Mouse (Mus musculus): ENCODE data around the gene Ncoa4. TPM values are rescaled to one million over a fixed set of nuclear protein-coding genes. Genes with fewer than 3 reads are reported as not detected.
"Not testable (repeated sequence)": the region's sequence is repeated elsewhere in the genome, so short reads cannot be mapped to it uniquely, and the experiment has no call there.

The Ncoa4 gene
- total and polyA plus RNA-seq, 3 experiments, result 54.5 to 64.6 (median 57.9) TPM

DNA sequence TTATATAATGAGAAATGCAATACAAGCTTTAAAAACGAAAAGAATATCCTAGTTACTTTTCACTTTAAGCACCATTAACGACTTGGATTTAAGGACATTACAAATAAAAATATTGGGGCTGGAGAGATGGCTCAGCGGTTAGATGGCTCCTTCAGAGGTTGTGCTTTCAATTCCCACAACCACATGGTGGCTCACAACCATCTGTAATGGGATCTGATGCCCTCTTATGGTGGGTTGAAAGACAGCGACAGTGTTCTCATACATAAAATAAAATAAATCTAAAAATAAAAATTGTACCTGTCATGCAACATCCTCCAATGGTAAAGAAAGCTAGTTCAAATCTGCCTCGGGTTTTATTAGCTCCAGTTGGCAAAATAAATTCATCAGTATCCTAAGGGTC, 33.9 kb downstream of the Ncoa4 start:
- peak; percentile 22; the same call in 1 of the 2 replicates for TF ChIP-seq RAD21 (IDR thresholded peaks at IDR 0.05; ENCODE audit: low read depth, low read length)
- 0 out of 2 replicates have a peak, but pooled peaks have one; percentile 9 for TF ChIP-seq ZC3H11A (IDR thresholded peaks at IDR 0.05; ENCODE audit: low read depth, low read length)
- peak; percentile 20 to 66 (median 26); a peak in 5 of 6 replicates for TF ChIP-seq CTCF (IDR thresholded peaks at IDR 0.05 in 2 of 3, conservative IDR thresholded peaks at IDR 0.05 in 1 of 3; ENCODE audit: control insufficient read depth in 1 of 3, insufficient read depth in 1 of 3, low read depth in 2 of 3, low read length in 3 of 3, poor library complexity in 1 of 3, severe bottlenecking in 1 of 3)
- peak; percentile 45; the same call in 1 of the 2 replicates for TF ChIP-seq SIN3A (IDR thresholded peaks at IDR 0.05; ENCODE audit: low read length)
- 0 out of 2 replicates have a peak, but pooled peaks have one; percentile 3 for TF ChIP-seq ZNF384 (IDR thresholded peaks at IDR 0.05; ENCODE audit: low read depth, low read length)
- TF ChIP-seq SMC3 (IDR thresholded peaks at IDR 0.05; ENCODE audit: low read depth, low read length), result peak; percentile 50
- TF ChIP-seq MYC (IDR thresholded peaks at IDR 0.05; ENCODE audit: low read depth, low read length), result 0 out of 2 replicates have a peak, but pooled peaks have one; percentile 37
- TF ChIP-seq MXI1 (IDR thresholded peaks at IDR 0.05; ENCODE audit: low read depth, low read length), result peak; percentile 44; the same call in 1 of the 2 replicates

DNA sequence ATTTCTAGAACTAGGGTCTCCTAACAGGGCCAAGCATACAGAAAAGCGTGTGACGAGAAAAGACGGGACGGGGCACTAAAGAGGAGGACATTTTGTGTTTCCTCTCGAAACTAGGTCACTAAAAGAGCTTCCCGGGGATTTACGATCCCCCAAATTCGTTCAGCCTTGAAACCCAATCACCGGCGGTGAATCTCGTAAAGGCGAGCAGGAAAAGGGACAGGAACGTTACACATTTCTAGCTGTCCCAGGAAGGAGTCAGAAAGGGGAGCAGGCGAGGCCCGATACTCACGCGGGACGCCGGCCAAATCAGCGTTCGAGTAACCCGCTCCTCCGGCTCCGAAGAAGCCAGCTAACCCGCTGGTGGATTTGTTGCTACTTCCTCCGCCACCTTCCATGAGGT, 41.7 kb downstream of the Ncoa4 start:
- Histone ChIP-seq H3K36me3 (ENCODE audit: control insufficient read depth in 1 of 2, insufficient read depth in 2 of 2, low read length in 2 of 2) (peaks cover 28 to 46% of the 10 kb centered on the region in 2 experiments), H3K27me3 (ENCODE audit: control insufficient read depth in 1 of 2, insufficient read depth in 2 of 2, low read length in 2 of 2) (no peaks in the 10 kb centered on the region), H3K4me1 (ENCODE audit: control insufficient read depth in 1 of 2, insufficient read depth in 2 of 2, low read length in 2 of 2) (peaks cover 13 to 19% of the 10 kb centered on the region in 2 experiments), H3K9ac (ENCODE audit: control insufficient read depth, low read depth, low read length, poor library complexity, severe bottlenecking) (peak overlapping the region; percentile 100), H3K27ac (ENCODE audit: control insufficient read depth, low read depth, low read length) (peak overlapping the region; percentile 87), H3K79me2 (ENCODE audit: control insufficient read depth, insufficient read depth, low read length, poor library complexity) (peaks cover 67% of the 10 kb centered on the region), H3K4me3 (ENCODE audit: control insufficient read depth in 1 of 2, insufficient read depth in 1 of 2, low read depth in 2 of 2, low read length in 2 of 2) (peak overlapping the region; percentile 98 to 100), H3K9me3 (replicated peaks; ENCODE audit: insufficient read depth, low read length) (no peaks in the 10 kb centered on the region)
- peak; percentile 66 for DNase-seq (ENCODE audit: low read depth, low spot score)
- TF ChIP-seq SMC3 (IDR thresholded peaks at IDR 0.05; ENCODE audit: low read depth, low read length) (no peak), EP300 (IDR thresholded peaks at IDR 0.05; ENCODE audit: low read depth in 1 of 2, low read length in 2 of 2) (no peak), SIN3A (IDR thresholded peaks at IDR 0.05; ENCODE audit: low read length) (peak; percentile 82; the same call in 1 of the 2 replicates), JUND (IDR thresholded peaks at IDR 0.05; ENCODE audit: low read depth, low read length) (no peak), ZKSCAN1 (IDR thresholded peaks at IDR 0.05; ENCODE audit: low read depth, low read length) (no peak), USF2 (IDR thresholded peaks at IDR 0.05; ENCODE audit: borderline replicate concordance in 1 of 2, insufficient read depth in 1 of 2, low read depth in 1 of 2, low read length in 2 of 2) (no peak), BHLHE40 (IDR thresholded peaks at IDR 0.05; ENCODE audit: borderline replicate concordance, low read depth, low read length) (no peak), POLR2AphosphoS2 (IDR thresholded peaks at IDR 0.05; ENCODE audit: low read length) (no peak), MAFK (IDR thresholded peaks at IDR 0.05; ENCODE audit: borderline replicate concordance, low read depth, low read length) (no peak), TAL1 (IDR thresholded peaks at IDR 0.05; ENCODE audit: low read length) (no peak), POLR2A (IDR thresholded peaks at IDR 0.05; ENCODE audit: control insufficient read depth in 1 of 2, insufficient read depth in 1 of 2, low read depth in 1 of 2, low read length in 2 of 2, poor library complexity in 1 of 2) (no peak; a peak in 1 of 4 replicates), ZMIZ1 (IDR thresholded peaks at IDR 0.05; ENCODE audit: low read depth, low read length) (no peak), MYC (IDR thresholded peaks at IDR 0.05; ENCODE audit: low read depth, low read length) (peak; percentile 80), POLR2AphosphoS5 (IDR thresholded peaks at IDR 0.05; ENCODE audit: borderline replicate concordance, low read depth, low read length) (no peak), MXI1 (IDR thresholded peaks at IDR 0.05; ENCODE audit: low read depth, low read length) (peak; percentile 87), NELFE (IDR thresholded peaks at IDR 0.05; ENCODE audit: low read depth, low read length) (no peak), USF1 (IDR thresholded peaks at IDR 0.05; ENCODE audit: low read depth, low read length) (no peak), UBTF (IDR thresholded peaks at IDR 0.05; ENCODE audit: borderline replicate concordance, insufficient read depth, low read depth, low read length) (no peak), MAX (IDR thresholded peaks at IDR 0.05; ENCODE audit: low read length) (peak; percentile 81), NRF1 (IDR thresholded peaks at IDR 0.05; ENCODE audit: insufficient read depth, low read depth, low read length, poor library complexity, severe bottlenecking) (no peak), ZNF384 (IDR thresholded peaks at IDR 0.05; ENCODE audit: low read depth, low read length) (no peak), ELF1 (IDR thresholded peaks at IDR 0.05; ENCODE audit: low read depth, low read length) (no peak), TCF12 (IDR thresholded peaks at IDR 0.05; ENCODE audit: low read depth, low read length) (no peak), KAT2A (conservative IDR thresholded peaks at IDR 0.05; ENCODE audit: low read depth, low read length) (no peak), TBP (IDR thresholded peaks at IDR 0.05; ENCODE audit: low read depth, low read length) (no peak), RAD21 (IDR thresholded peaks at IDR 0.05; ENCODE audit: low read depth, low read length) (no peak), MEF2A (IDR thresholded peaks at IDR 0.05; ENCODE audit: extremely low read depth, insufficient replicate concordance, low read depth, low read length, poor library complexity, severe bottlenecking) (no peak)

More for the DNA sequence above, 33.9 kb downstream of the Ncoa4 start:
- Histone ChIP-seq H3K4me1 (ENCODE audit: control insufficient read depth in 1 of 2, insufficient read depth in 2 of 2, low read length in 2 of 2) (peaks cover 15 to 16% of the 10 kb centered on the region in 2 experiments), H3K36me3 (ENCODE audit: control insufficient read depth in 1 of 2, insufficient read depth in 2 of 2, low read length in 2 of 2) (peaks cover 57 to 60% of the 10 kb centered on the region in 2 experiments), H3K79me2 (ENCODE audit: control insufficient read depth, insufficient read depth, low read length, poor library complexity) (peaks cover 27% of the 10 kb centered on the region)
- H3K9me3 ChIP-seq (replicated peaks; ENCODE audit: insufficient read depth, low read length); H3K9ac ChIP-seq (ENCODE audit: control insufficient read depth, low read depth, low read length, poor library complexity, severe bottlenecking); H3K27me3 ChIP-seq (ENCODE audit: control insufficient read depth in 1 of 2, insufficient read depth in 2 of 2, low read length in 2 of 2); H3K4me3 ChIP-seq (ENCODE audit: control insufficient read depth in 1 of 2, insufficient read depth in 1 of 2, low read depth in 2 of 2, low read length in 2 of 2); H3K27ac ChIP-seq (ENCODE audit: control insufficient read depth, low read depth, low read length): not testable (repeated sequence)
- peak; percentile 53 for DNase-seq (ENCODE audit: low read depth, low spot score)

Data from MEL (cell line).